Mouse (Mus musculus) lung, postnatal 25 days (tissue): Measurements from ENCODE around the gene Uhmk1.

Source experiments
- DNase-seq: peaks from one replicate; pipeline ENCODE4 v3.0.0; 2022; ENCODE audit warnings: low spot score

Gene Uhmk1

DNA sequence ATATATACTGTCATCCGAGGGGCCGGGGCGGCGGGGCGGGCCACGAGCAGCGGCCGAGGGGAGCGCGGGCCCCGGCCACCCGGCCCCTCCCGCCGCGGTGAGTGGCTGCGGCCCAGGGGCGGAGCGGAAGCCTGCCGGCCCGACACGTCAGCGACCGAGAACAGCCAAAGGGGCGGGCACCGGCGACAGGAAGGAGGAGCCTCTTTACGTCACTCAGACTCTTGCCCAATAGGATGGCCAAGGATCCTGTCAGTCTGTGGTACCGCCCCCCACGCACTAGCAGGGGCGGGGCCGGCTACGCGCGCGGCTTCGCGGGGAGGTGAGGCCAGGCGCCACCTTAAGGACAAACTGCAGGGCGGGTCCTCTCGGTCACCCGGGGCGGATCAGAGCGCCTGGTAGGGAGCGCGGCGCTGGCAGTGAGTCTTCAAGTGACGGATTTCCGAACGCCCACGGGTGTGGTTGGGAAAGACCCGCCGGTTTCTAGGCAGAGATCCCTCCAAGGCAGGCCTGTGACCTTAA is 40.3 kb downstream of the Uhmk1 start, which contains the start of gene Uap1:
TSS of gene Uap1 (minus strand) at position 144 of the 519 bp plus-strand sequence.
- DNase-seq = peak; percentile 99

- peak; percentile 13 for DNase-seq
These were observed 41.0 kb downstream of the Uhmk1 start for GRCm38 (mm10) chr1:170173991-170174813.

DNA sequence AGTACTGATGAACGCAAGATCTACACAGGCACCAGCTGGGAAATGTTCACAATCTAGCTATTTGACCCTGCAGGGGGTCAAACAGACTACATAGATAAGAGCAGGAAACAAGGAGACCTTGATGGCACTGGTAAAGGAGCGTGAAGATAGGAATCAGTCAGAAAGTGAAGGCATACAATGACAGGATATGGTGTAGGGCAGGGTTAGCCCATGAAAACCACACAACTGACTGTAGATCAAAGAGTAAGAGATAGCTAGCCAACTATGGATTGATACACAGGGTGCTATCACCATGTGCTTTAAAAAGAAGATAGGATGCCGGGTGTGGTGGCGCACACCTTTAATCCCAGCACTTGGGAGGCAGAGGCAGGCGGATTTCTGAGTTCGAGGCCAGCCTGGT is 47.4 kb downstream of the Uhmk1 start:
- no peak for DNase-seq

GRCm38 (mm10) chr1:170164913-170165312 is 50.3 kb downstream of the Uhmk1 start:
- no peak for DNase-seq

GRCm38 (mm10) chr1:170164053-170164614 is 51.1 kb downstream of the Uhmk1 start:
- no peak for DNase-seq

DNA sequence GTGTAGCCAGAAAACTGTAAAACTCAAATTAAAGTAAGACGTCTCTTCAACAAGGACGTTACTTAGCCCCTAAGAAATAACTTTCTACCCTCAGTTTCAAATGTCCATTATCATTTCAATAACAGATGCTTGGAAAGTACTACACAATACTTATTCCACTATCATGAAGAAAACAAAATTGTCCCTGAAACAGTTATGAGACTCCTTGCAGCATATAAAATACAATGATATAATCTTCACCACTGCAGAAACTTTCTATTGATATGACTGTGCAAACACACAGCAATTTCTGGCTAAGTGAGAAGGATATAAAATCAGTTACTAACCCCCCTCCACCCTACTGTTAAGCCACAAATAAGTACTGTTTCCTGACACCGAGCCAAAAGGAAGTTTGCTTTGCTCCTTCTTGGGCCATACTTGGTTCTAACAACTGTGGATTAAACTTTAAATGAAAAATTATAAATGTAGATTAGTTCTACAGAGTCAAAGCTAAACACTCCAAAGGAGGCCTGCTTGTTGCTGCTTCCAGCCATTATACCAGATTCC is 51.7 kb downstream of the Uhmk1 start:
- peak; percentile 48 for DNase-seq

- DNase-seq = peak; percentile 75
These were observed 53.3 kb downstream of the Uhmk1 start for GRCm38 (mm10) chr1:170161852-170162251.

DNA sequence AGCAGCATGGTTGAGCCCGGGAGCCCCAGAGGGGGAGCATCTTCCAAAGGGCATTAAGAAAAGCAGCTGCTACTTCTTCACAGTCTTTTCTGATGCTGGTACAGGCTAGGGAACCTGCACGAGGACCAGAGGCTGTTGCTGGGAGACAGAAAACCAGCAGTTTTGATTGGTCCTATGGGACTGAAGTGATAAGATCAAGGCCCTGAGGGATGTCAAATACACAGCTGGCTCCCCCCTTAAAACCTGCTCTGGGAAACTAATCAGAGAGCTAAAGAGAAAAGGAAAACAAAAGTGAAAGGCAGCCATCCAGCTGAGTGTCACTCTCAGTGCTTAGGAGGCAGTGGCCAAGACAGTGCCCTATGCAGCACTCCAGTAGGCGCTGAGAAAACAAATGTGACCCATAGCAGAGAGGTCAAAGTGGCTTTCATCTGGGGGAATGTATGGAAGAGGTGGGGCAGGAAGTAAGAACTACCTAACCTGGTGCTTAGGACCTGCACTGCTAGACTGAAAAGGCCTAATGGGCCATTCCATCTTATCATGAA is 54.7 kb downstream of the Uhmk1 start:
- DNase-seq = no peak

DNA sequence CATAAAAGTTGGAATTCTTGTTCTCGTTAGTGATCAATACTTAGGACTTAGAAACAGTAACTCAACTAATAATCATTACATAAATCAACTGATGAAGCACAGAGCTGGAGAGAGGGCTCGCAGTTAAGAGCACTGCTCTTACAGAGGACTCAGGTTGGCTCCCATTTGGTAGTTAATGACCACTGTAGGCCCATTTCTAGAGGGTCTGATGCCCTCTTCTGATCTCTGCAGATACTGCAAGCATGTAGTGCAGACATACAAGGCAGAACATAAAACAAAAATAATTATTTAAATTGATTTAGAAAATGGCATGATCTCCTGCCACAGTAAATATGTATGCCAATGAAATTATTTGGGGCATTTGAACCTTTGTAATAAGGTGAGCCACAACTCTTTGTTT is 55.5 kb downstream of the Uhmk1 start:
- DNase-seq = no peak

DNA sequence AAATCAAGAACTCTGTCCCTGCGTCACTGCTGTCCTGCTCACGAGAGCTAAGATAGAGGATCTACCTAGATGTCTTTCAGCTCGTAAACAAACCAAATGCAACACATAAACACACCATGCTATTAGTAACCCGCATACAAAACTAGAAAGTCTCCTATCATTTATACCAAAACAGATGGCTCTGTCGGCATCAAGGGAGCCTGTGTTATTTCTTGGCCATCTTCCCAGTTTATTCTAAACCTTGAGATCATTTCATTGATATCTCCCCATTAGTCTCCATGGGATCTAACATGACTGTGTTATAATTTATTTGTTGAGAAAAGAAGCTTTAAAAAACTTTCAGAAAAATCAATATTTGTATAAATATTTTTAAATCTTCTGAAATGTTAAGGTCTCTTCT is 59.4 kb downstream of the Uhmk1 start:
- no peak for DNase-seq

- no peak for DNase-seq
These were observed 59.9 kb downstream of the Uhmk1 start for GRCm38 (mm10) chr1:170155298-170155697.

- DNase-seq = no peak
These were observed 61.2 kb downstream of the Uhmk1 start for GRCm38 (mm10) chr1:170153986-170154385.

DNA sequence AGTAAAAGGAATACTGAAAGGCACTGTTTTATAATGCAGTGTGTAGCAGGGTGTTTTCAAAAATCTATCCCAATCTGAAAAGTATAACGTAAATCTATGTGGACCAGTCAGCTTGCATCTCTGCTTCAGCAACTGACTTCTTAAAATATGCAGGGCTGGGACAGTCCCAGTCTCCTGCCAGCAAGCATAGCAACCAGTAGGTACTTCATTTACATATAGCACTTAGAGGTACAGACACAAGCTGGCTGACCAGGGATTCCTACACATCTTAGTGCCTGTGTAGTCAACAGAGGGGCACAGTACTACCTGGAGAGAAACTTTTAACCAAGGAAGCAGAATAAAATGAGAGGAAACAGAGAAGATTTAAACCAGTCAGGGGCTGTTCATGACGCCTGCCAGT is 62.6 kb downstream of the Uhmk1 start:
- DNase-seq = no peak

- no peak for DNase-seq
These were observed 64.3 kb downstream of the Uhmk1 start for GRCm38 (mm10) chr1:170150870-170151269.

DNA sequence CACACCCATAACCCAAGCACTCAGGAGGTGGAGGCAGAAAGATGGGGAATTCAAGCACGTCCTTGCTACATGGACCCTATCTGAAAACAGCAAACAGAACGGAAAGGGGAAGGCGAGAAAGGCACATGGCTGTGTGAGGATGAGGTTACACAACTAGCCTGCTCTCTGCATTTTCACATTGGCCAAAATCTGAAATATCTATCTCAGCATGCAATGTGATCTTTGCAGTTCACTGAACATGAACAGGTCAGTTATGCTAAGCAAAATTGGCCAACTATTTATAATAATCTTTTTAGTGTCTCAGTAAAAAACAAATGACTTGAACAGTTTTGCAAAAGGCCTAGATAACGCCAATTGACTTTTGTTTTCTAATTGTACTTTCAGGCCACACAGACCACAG is 65.4 kb downstream of the Uhmk1 start:
- DNase-seq = no peak

DNA sequence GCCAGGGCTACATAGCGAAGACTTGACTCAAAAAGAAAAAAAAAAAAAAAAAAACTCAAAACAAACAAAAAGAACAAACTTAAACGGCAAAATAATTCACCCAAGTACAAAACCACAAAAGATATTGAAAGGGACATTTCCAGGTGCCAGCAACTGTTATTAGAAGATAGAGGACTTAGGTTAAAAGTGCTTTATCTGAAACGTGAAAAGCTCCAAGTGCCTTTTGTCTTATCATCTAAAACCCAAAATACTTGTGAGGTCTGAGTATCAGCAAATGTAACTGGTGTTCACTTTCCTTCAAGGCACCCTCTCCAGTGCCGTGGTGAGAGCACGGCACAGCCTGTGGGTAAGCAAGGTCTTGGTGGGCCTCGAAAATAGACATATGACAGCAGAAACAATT is 66.7 kb downstream of the Uhmk1 start:
- no peak for DNase-seq

- DNase-seq = peak; percentile 33
These were observed 67.3 kb downstream of the Uhmk1 start for GRCm38 (mm10) chr1:170147651-170148448.

DNA sequence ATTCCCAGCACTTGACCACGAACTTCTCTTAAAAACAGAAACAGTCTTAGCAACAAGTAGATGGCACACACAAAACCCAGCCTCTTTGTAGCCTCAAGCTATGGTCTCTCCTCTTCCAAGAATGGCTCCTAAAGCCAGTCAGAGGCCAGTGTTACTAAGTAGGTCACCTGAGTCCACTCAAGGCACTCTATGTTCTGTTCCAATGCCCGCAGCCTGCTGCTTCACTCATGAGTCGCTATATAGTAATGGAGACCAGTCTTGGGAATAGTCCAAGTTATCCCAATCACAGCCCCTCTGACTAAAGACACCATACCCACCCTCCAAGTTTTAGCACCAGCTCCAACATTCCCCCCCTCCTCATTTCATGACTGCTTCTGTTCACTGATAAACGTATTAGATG is 69.6 kb downstream of the Uhmk1 start:
- DNase-seq = no peak
